Mouse (Mus musculus): Measurements from ENCODE around the gene Psmb5. TPM values are rescaled to one million over a fixed set of nuclear protein-coding genes. Genes with fewer than 3 reads are reported as not detected.

Psmb5 gene
- polyA plus RNA-seq, 1 experiment from 2014 or later, result 335 TPM

- 73% methylated on average over 15 of the region's 15 CpGs for WGBS
- Histone ChIP-seq H3K27ac (replicated peaks; ENCODE audit: low read depth, low read length) (no peak overlapping the region), H3K4me3 (ENCODE audit: low read depth, low read length) (no peak overlapping the region), H3K9me3 (ENCODE audit: control insufficient read depth, low read length) (no peaks in the 10 kb centered on the region), H3K4me2 (ENCODE audit: low read depth, low read length) (no peak overlapping the region), H3K36me3 (ENCODE audit: control insufficient read depth, insufficient read depth, low read length) (peaks cover 72% of the 10 kb centered on the region), H3K4me1 (ENCODE audit: control insufficient read depth, insufficient read depth, low read length) (peaks cover 15% of the 10 kb centered on the region), H3K9ac (ENCODE audit: low read depth, low read length) (no peak overlapping the region), H3K27me3 (replicated peaks; ENCODE audit: control insufficient read depth, insufficient read depth, low read length) (no peaks in the 10 kb centered on the region)
- ATAC-seq (ENCODE audit: low read depth) (no peak), DNase-seq (ENCODE audit: low spot score) (peak; percentile 86)
These were observed 49.0 kb downstream of the Psmb5 start for GRCm38 (mm10) chr14:54568694-54569414.

MicroRNA genes within 50 kb of the gene (microRNA counts, 519-probe panel; counts per million panel counts)
- microRNA mmu-miR-686, result 19.3 counts per million

Small RNAs within 50 kb of the gene (microRNA-seq; reads per million reads assigned to microRNA genes)
- not detected for gene Mir686 (ENCODE audit: borderline number of aligned reads)
- 0.50 reads per million for gene Mir6948 (ENCODE audit: borderline number of aligned reads)

Other genes starting within 250 kb of the Psmb5 start
- 6.3 and 7.7 TPM in 2 replicates for gene Slc7a7, start 200.2 kb downstream of the Psmb5 start, polyA plus RNA-seq (2014; fragmentation: Nextera tagmentation; extraction: Ambion mirVana)
- 226 and 241 TPM in 2 replicates for gene Mrpl52, start 191.1 kb downstream of the Psmb5 start, polyA plus RNA-seq (2014; fragmentation: Nextera tagmentation; extraction: Ambion mirVana)
- 235 and 254 TPM in 2 replicates for gene Mmp14, start 186.4 kb downstream of the Psmb5 start, polyA plus RNA-seq (2014; fragmentation: Nextera tagmentation; extraction: Ambion mirVana)
- 41.0 and 43.4 TPM in 2 replicates for gene Lrp10, start 153.9 kb downstream of the Psmb5 start, polyA plus RNA-seq (2014; fragmentation: Nextera tagmentation; extraction: Ambion mirVana)
- 1.7 and 2.1 TPM in 2 replicates for gene Rem2, start 141.9 kb downstream of the Psmb5 start, polyA plus RNA-seq (2014; fragmentation: Nextera tagmentation; extraction: Ambion mirVana)
- 65.3 and 75.7 TPM in 2 replicates for gene Prmt5, start 100.5 kb downstream of the Psmb5 start, polyA plus RNA-seq (2014; fragmentation: Nextera tagmentation; extraction: Ambion mirVana)
- gene Haus4, start 63.4 kb downstream of the Psmb5 start, polyA plus RNA-seq (2014; fragmentation: Nextera tagmentation; extraction: Ambion mirVana), result 40.4 and 44.3 TPM in 2 replicates
- 10.7 and 11.7 TPM in 2 replicates for gene Ajuba, start 40.5 kb downstream of the Psmb5 start, polyA plus RNA-seq (2014; fragmentation: Nextera tagmentation; extraction: Ambion mirVana)
- gene 4931414P19Rik, start 12.0 kb downstream of the Psmb5 start, polyA plus RNA-seq (2014; fragmentation: Nextera tagmentation; extraction: Ambion mirVana), result 4.8 and 5.8 TPM in 2 replicates
- 0.16 TPM in 1 of 2 replicates, not detected in the other for gene Psmb11, start 3.4 kb upstream of the Psmb5 start, polyA plus RNA-seq (2014; fragmentation: Nextera tagmentation; extraction: Ambion mirVana)
- not detected in 2 replicates for gene Gm17606, start 22.9 kb upstream of the Psmb5 start, polyA plus RNA-seq (2014; fragmentation: Nextera tagmentation; extraction: Ambion mirVana)
- 3.9 and 4.5 TPM in 2 replicates for gene Cdh24, start 23.3 kb upstream of the Psmb5 start, polyA plus RNA-seq (2014; fragmentation: Nextera tagmentation; extraction: Ambion mirVana)
- 70.7 and 84.9 TPM in 2 replicates for gene 1700123O20Rik, start 68.2 kb upstream of the Psmb5 start, polyA plus RNA-seq (2014; fragmentation: Nextera tagmentation; extraction: Ambion mirVana)
- gene Acin1, start 68.9 kb upstream of the Psmb5 start, polyA plus RNA-seq (2014; fragmentation: Nextera tagmentation; extraction: Ambion mirVana), result 99.4 and 101 TPM in 2 replicates
- gene Gm29776, start 80.8 kb upstream of the Psmb5 start, polyA plus RNA-seq (2014; fragmentation: Nextera tagmentation; extraction: Ambion mirVana), result 0.17 and 0.34 TPM in 2 replicates
- gene Cebpe, start 94.2 kb upstream of the Psmb5 start, polyA plus RNA-seq (2014; fragmentation: Nextera tagmentation; extraction: Ambion mirVana), result 0.32 TPM in 1 of 2 replicates, not detected in the other
- 6.9 and 7.4 TPM in 2 replicates for gene Slc7a8, start 163.9 kb upstream of the Psmb5 start, polyA plus RNA-seq (2014; fragmentation: Nextera tagmentation; extraction: Ambion mirVana)
- gene Rnf212b, start 196.1 kb upstream of the Psmb5 start, polyA plus RNA-seq (2014; fragmentation: Nextera tagmentation; extraction: Ambion mirVana), result not detected in 2 replicates

Measured in embryonic facial prominence, embryonic 14.5 days (tissue).